Mouse (Mus musculus): ENCODE data around the gene Fbxl15. TPM values are rescaled to one million over a fixed set of nuclear protein-coding genes. Genes with fewer than 3 reads are reported as not detected.

Gene Fbxl15
- polyA plus RNA-seq, 1 experiment from 2014 or later, result 39.1 TPM

GRCm38 (mm10) chr19:46339287-46339971 lies 11.4 kb downstream of the Fbxl15 start:
- peak overlapping the region; percentile 57 for H3K27ac ChIP-seq (replicated peaks)
- no peaks in the 10 kb centered on the region for H3K9me3 ChIP-seq
- H3K4me2 ChIP-seq, result peak overlapping the region; percentile 44
- H3K4me1 ChIP-seq (replicated peaks), result peaks cover 24% of the 10 kb centered on the region
- peaks cover 10% of the 10 kb centered on the region; the same call in 1 of the 2 replicates for H3K27me3 ChIP-seq
- WGBS, result 71% methylated on average over 7 of the region's 7 CpGs
- H3K36me3 ChIP-seq, result no peaks in the 10 kb centered on the region
- 0 out of 2 replicates have a peak overlapping the region, but pooled peaks have one; percentile 48 for H3K9ac ChIP-seq
- no peak overlapping the region for H3K4me3 ChIP-seq
- ATAC-seq (ENCODE audit: low read depth), result 0 out of 2 replicates have a peak, but pooled peaks have one; percentile 1

GRCm38 (mm10) chr19:46344710-46345419 lies 16.9 kb downstream of the Fbxl15 start:
- Histone ChIP-seq H3K36me3 (no peaks in the 10 kb centered on the region), H3K4me1 (replicated peaks) (peaks cover 20% of the 10 kb centered on the region), H3K4me3 (no peak overlapping the region), H3K9me3 (no peaks in the 10 kb centered on the region), H3K4me2 (no peak overlapping the region), H3K27me3 (peaks cover 24% of the 10 kb centered on the region), H3K9ac (0 out of 2 replicates have a peak overlapping the region, but pooled peaks have one; percentile 12), H3K27ac (replicated peaks) (no peak overlapping the region)
- 19% methylated on average over 7 of the region's 7 CpGs for WGBS
- ATAC-seq (ENCODE audit: low read depth), result no peak

GRCm38 (mm10) chr19:46347146-46347545 lies 19.2 kb downstream of the Fbxl15 start:
- Histone ChIP-seq H3K4me1 (replicated peaks) (peaks cover 24% of the 10 kb centered on the region), H3K4me3 (no peak overlapping the region), H3K9ac (no peak overlapping the region), H3K27me3 (peaks cover 43% of the 10 kb centered on the region), H3K4me2 (no peak overlapping the region), H3K36me3 (no peaks in the 10 kb centered on the region), H3K9me3 (no peaks in the 10 kb centered on the region), H3K27ac (replicated peaks) (no peak overlapping the region)
- no peak for ATAC-seq (ENCODE audit: low read depth)
- WGBS, result 94% methylated on average over 1 of the region's 1 CpGs

- peak overlapping the region; percentile 85 for H3K9ac ChIP-seq
- no peaks in the 10 kb centered on the region for H3K36me3 ChIP-seq
- H3K27me3 ChIP-seq, result peaks cover 43% of the 10 kb centered on the region
- peak overlapping the region; percentile 64 for H3K4me3 ChIP-seq
- ATAC-seq (ENCODE audit: low read depth), result peak; percentile 1; the same call in 1 of the 2 replicates
- H3K9me3 ChIP-seq, result no peaks in the 10 kb centered on the region
- H3K27ac ChIP-seq (replicated peaks), result peak overlapping the region; percentile 92
- peaks cover 24% of the 10 kb centered on the region for H3K4me1 ChIP-seq (replicated peaks)
- WGBS, result 33% methylated on average over 14 of the region's 14 CpGs
- peak overlapping the region; percentile 76 for H3K4me2 ChIP-seq
These were observed 20.1 kb downstream of the Fbxl15 start for GRCm38 (mm10) chr19:46347936-46348668.

GRCm38 (mm10) chr19:46348761-46349458 lies 20.9 kb downstream of the Fbxl15 start:
- Histone ChIP-seq H3K27me3 (peaks cover 38% of the 10 kb centered on the region), H3K36me3 (no peaks in the 10 kb centered on the region), H3K4me3 (peak overlapping the region; percentile 64), H3K4me2 (peak overlapping the region; percentile 76), H3K27ac (replicated peaks) (peak overlapping the region; percentile 92), H3K4me1 (replicated peaks) (peaks cover 24% of the 10 kb centered on the region), H3K9ac (peak overlapping the region; percentile 85), H3K9me3 (no peaks in the 10 kb centered on the region)
- ATAC-seq (ENCODE audit: low read depth), result peak; percentile 93
- 1% methylated on average over 76 of the region's 78 CpGs for WGBS

GRCm38 (mm10) chr19:46349550-46349949 lies 21.6 kb downstream of the Fbxl15 start:
- H3K9ac ChIP-seq, result peak overlapping the region; percentile 85
- H3K36me3 ChIP-seq, result no peaks in the 10 kb centered on the region
- peaks cover 24% of the 10 kb centered on the region for H3K4me1 ChIP-seq (replicated peaks)
- WGBS, result 41% methylated on average over 6 of the region's 6 CpGs
- H3K27me3 ChIP-seq, result peaks cover 32% of the 10 kb centered on the region
- peak overlapping the region; percentile 76 for H3K4me2 ChIP-seq
- H3K27ac ChIP-seq (replicated peaks), result 0 out of 2 replicates have a peak overlapping the region, but pooled peaks have one; percentile 92
- no peaks in the 10 kb centered on the region for H3K9me3 ChIP-seq
- ATAC-seq (ENCODE audit: low read depth), result 0 out of 2 replicates have a peak, but pooled peaks have one; percentile 3
- peak overlapping the region; percentile 64 for H3K4me3 ChIP-seq

- 63% methylated on average over 10 of the region's 10 CpGs for WGBS
- peaks cover 27% of the 10 kb centered on the region for H3K27me3 ChIP-seq
- H3K27ac ChIP-seq (replicated peaks), result peak within 1 kb of the TSS; percentile 92
- H3K9ac ChIP-seq, result peak within 1 kb of the TSS; percentile 85
- H3K4me2 ChIP-seq, result peak within 1 kb of the TSS; percentile 76
- no peak for ATAC-seq (ENCODE audit: low read depth)
- no peaks in the 10 kb centered on the region for H3K36me3 ChIP-seq
- H3K4me3 ChIP-seq, result peak within 1 kb of the TSS; percentile 64
- peaks cover 24% of the 10 kb centered on the region for H3K4me1 ChIP-seq (replicated peaks)
- H3K9me3 ChIP-seq, result no peaks in the 10 kb centered on the region
These were observed 22.4 kb downstream of the Fbxl15 start, which contains the start of gene 2310034G01Rik for GRCm38 (mm10) chr19:46350168-46350932. Gene 2310034G01Rik, minus strand, starts transcription at chr19:46350302.

GRCm38 (mm10) chr19:46356701-46357138 lies 28.7 kb downstream of the Fbxl15 start:
- peak overlapping the region; percentile 72 for H3K9ac ChIP-seq
- peaks cover 18% of the 10 kb centered on the region for H3K27me3 ChIP-seq
- no peak overlapping the region for H3K27ac ChIP-seq (replicated peaks)
- no peaks in the 10 kb centered on the region for H3K36me3 ChIP-seq
- H3K9me3 ChIP-seq, result no peaks in the 10 kb centered on the region
- H3K4me1 ChIP-seq (replicated peaks), result peaks cover 21% of the 10 kb centered on the region
- H3K4me3 ChIP-seq, result peak overlapping the region; percentile 52
- 0% methylated on average over 29 of the region's 29 CpGs for WGBS
- ATAC-seq (ENCODE audit: low read depth), result peak; percentile 92
- peak overlapping the region; percentile 74 for H3K4me2 ChIP-seq

GRCm38 (mm10) chr19:46357344-46358280 lies 29.6 kb downstream of the Fbxl15 start:
- no peaks in the 10 kb centered on the region for H3K36me3 ChIP-seq
- peaks cover 21% of the 10 kb centered on the region for H3K4me1 ChIP-seq (replicated peaks)
- H3K27me3 ChIP-seq, result peaks cover 17% of the 10 kb centered on the region
- H3K4me2 ChIP-seq, result peak overlapping the region; percentile 74
- no peaks in the 10 kb centered on the region for H3K9me3 ChIP-seq
- WGBS, result 17% methylated on average over 25 of the region's 25 CpGs
- ATAC-seq (ENCODE audit: low read depth), result no peak
- H3K9ac ChIP-seq, result peak overlapping the region; percentile 72
- H3K4me3 ChIP-seq, result peak overlapping the region; percentile 52
- no peak overlapping the region for H3K27ac ChIP-seq (replicated peaks)

- no peak overlapping the region for H3K4me2 ChIP-seq
- H3K9me3 ChIP-seq, result no peaks in the 10 kb centered on the region
- H3K9ac ChIP-seq, result no peak overlapping the region
- H3K27me3 ChIP-seq, result peaks cover 17% of the 10 kb centered on the region
- peaks cover 21% of the 10 kb centered on the region for H3K4me1 ChIP-seq (replicated peaks)
- no peak overlapping the region for H3K27ac ChIP-seq (replicated peaks)
- 64% methylated on average over 4 of the region's 4 CpGs for WGBS
- H3K36me3 ChIP-seq, result no peaks in the 10 kb centered on the region
- no peak for ATAC-seq (ENCODE audit: low read depth)
- peak overlapping the region; percentile 52; the same call in 1 of the 2 replicates for H3K4me3 ChIP-seq
These were observed 30.4 kb downstream of the Fbxl15 start for GRCm38 (mm10) chr19:46358381-46358780.

All from neural tube, embryonic 13.5 days (tissue).